Mouse (Mus musculus): Measurements from ENCODE around the gene Kcnn1. TPM values are rescaled to one million over a fixed set of nuclear protein-coding genes. Genes with fewer than 3 reads are reported as not detected.

The Kcnn1 gene
- polyA plus RNA-seq, 1 experiment from 2014 or later = 4.3 TPM

DNA sequence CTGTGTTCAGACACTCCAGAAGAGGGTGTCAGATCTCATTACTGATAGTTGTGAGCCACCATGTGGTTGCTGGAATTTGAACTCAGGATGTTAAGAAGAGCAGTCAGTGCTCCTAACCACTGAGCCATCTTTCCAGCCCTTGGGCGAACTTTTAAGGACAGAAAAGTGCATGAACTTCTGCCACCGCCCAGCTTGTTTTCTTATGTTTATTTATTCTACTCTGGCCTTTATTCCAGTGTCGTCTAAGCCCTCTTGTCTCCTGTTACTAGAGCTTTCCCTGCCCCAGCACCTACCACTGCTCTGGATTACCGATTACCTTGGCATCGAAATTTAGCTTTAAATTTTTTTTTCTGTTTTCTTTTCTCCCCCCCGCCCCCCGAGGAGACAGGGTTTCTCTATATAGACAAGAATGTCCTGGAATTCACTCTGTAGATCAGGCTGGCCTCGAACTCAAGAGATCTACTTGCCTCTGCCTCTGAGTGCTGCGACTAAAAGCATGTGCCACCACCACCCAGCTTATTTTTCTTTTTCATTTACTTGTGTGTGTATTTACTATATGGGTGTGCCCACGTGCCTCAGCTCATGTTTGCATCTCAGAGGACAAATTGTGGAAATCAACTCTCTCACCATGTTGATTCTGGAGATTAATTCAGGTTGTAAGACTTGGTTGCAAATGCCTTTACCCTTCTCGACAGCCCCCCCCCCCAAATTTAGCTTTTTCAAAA is 60.1 kb downstream of the Kcnn1 start:
- H3K36me3 ChIP-seq = no peaks in the 10 kb centered on the region
- no peak overlapping the region for H3K4me3 ChIP-seq
- no peak overlapping the region for H3K27ac ChIP-seq
- H3K9ac ChIP-seq = no peak overlapping the region
- 66% methylated on average over 11 of the region's 11 CpGs for WGBS
- no peak for ATAC-seq (ENCODE audit: low FRiP score, low read depth)
- peaks cover 16% of the 10 kb centered on the region for H3K4me1 ChIP-seq
- H3K27me3 ChIP-seq = peaks cover 83% of the 10 kb centered on the region
- no peak overlapping the region for H3K4me2 ChIP-seq (replicated peaks)
- H3K9me3 ChIP-seq = no peaks in the 10 kb centered on the region

DNA sequence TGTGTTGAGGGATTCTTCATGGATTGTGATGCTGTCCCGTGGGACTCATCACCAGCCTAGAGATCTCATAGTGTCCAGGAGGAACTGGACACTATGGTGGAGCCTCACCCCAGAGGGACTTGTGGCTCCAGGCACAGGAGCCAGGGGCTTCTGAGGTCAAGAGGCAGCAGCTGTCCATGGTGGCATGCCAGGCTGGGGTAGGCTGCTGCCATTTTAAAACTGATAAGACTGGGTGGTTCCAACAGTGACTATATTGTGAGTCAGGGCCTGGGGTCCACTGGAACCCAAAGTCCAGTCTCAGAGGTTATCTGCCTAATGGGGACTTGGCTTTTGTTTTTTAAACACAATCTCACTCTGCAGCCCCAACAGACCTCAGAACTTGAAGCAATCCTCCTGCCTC is 61.2 kb downstream of the Kcnn1 start:
- Histone ChIP-seq H3K9ac (no peak overlapping the region), H3K9me3 (no peaks in the 10 kb centered on the region), H3K36me3 (no peaks in the 10 kb centered on the region), H3K4me3 (no peak overlapping the region), H3K4me2 (replicated peaks) (no peak overlapping the region), H3K27ac (no peak overlapping the region), H3K27me3 (peaks cover 86% of the 10 kb centered on the region), H3K4me1 (peaks cover 21% of the 10 kb centered on the region)
- no peak for ATAC-seq (ENCODE audit: low FRiP score, low read depth)
- WGBS = 83% methylated on average over 1 of the region's 1 CpGs

DNA sequence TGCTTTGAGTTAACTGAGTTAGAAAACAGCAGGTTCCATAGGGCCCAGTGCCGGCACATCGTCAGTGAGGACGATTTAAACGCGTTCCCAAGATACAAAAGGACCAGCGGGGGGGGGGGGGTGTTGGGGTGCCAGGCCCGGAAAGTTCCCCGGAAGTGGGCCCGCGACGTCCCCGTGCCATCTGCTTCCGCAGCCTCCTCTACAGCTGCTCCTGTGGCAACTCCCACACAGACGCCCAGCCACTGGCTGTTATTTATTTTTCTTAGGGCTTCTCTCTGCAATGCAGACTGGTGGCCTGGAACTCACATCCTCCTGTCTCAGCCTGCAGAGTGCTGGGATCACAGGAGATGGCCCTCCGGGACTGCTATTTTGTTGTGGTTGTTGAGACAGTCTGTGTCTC is 61.9 kb downstream of the Kcnn1 start:
- Histone ChIP-seq H3K27ac (no peak overlapping the region), H3K9ac (no peak overlapping the region), H3K4me1 (peaks cover 27% of the 10 kb centered on the region), H3K4me3 (no peak overlapping the region), H3K9me3 (no peaks in the 10 kb centered on the region), H3K27me3 (peaks cover 85% of the 10 kb centered on the region), H3K36me3 (no peaks in the 10 kb centered on the region), H3K4me2 (replicated peaks) (no peak overlapping the region)
- no peak for ATAC-seq (ENCODE audit: low FRiP score, low read depth)
- 28% methylated on average over 15 of the region's 15 CpGs for WGBS

DNA sequence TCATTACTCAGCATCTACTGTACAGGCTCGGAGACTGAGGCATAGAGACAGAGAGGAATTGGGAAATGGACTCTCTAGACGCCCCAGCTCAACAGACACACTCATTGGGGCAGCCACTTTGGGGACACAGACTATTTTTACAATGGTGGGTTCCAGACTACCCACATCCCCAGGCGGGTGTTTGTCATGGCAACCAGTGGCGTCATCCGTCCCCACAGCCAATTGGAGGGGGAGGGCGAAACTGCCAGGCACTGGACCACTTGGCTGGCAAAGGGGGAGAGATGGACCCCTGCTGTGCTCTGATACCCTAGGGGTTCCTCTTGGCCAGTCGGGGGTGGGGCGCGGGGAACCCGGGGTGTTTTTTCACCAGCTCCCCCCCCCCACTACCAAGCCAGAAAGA is 62.4 kb downstream of the Kcnn1 start:
- H3K36me3 ChIP-seq = no peaks in the 10 kb centered on the region
- no peak for ATAC-seq (ENCODE audit: low FRiP score, low read depth)
- WGBS = 54% methylated on average over 10 of the region's 10 CpGs
- no peak overlapping the region for H3K9ac ChIP-seq
- no peak overlapping the region for H3K27ac ChIP-seq
- no peak overlapping the region for H3K4me2 ChIP-seq (replicated peaks)
- no peak overlapping the region for H3K4me3 ChIP-seq
- no peaks in the 10 kb centered on the region for H3K9me3 ChIP-seq
- H3K4me1 ChIP-seq = peaks cover 28% of the 10 kb centered on the region
- H3K27me3 ChIP-seq = peaks cover 84% of the 10 kb centered on the region

GRCm38 (mm10) chr8:70798281-70798680 is 64.8 kb downstream of the Kcnn1 start:
- ATAC-seq (ENCODE audit: low FRiP score, low read depth) = no peak
- peak overlapping the region; percentile 89 for H3K4me2 ChIP-seq (replicated peaks)
- peak overlapping the region; percentile 56 for H3K4me3 ChIP-seq
- H3K27ac ChIP-seq = no peak overlapping the region
- no peaks in the 10 kb centered on the region for H3K36me3 ChIP-seq
- 14% methylated on average over 15 of the region's 15 CpGs for WGBS
- no peaks in the 10 kb centered on the region for H3K9me3 ChIP-seq
- peaks cover 72% of the 10 kb centered on the region for H3K27me3 ChIP-seq
- H3K4me1 ChIP-seq = peaks cover 18% of the 10 kb centered on the region
- peak overlapping the region; percentile 60 for H3K9ac ChIP-seq

DNA sequence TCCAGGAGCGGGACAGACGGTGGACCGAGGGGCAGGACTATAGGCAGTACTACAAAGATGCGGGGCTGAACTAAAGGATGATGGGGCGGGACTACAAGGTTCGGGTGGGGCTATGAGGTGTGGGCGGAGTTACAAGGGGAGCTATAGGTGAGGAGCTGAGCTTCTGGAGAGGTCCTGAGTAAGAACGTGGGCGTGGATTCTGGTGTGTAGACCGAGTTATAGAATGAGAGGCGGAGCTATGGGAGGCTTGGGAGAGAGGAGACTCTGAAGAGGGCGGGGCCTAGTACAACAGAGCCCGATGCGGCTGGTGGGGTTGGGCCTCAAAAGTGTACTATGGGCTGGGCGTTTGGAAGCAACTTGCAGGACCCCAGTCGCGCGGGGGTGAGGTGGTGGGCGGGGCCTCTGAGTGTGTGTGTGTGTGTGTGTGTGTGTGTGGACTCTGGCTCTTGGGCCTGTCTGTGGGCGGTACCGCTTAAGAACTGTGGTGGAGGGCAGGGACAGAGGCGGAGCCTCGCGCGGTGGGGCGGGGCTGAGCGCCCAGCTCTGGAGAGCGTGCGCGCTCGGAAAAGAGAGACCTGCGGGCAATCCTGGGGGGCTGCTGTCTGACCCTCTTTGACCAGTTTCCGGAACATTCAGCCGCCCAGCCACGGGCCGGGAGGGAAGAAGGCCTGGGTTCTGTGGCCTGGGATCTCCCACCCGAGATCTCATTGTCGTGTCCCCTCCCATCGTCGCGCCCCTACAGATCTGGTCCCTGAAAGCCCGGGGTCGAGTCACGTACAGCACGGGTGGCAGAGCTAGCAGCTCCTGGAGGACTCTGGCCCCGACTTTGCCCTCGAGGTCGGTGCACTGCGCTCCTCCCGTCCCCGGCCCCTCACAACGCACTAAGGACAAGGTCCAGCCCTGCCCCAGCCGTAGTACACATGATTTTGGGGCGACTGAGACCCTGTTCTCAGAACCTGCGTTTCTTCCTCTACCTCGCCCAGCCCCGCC is 65.7 kb downstream of the Kcnn1 start:
- under 1% methylated on average over 57 of the region's 57 CpGs for WGBS
- no peak overlapping the region; the same call in 1 of the 2 replicates for H3K27ac ChIP-seq
- H3K36me3 ChIP-seq = no peaks in the 10 kb centered on the region
- peak; percentile 90 for ATAC-seq (ENCODE audit: low FRiP score, low read depth)
- H3K4me3 ChIP-seq = peak overlapping the region; percentile 56
- peaks cover 26% of the 10 kb centered on the region for H3K4me1 ChIP-seq
- no peaks in the 10 kb centered on the region for H3K9me3 ChIP-seq
- peaks cover 63% of the 10 kb centered on the region for H3K27me3 ChIP-seq
- peak overlapping the region; percentile 62 for H3K9ac ChIP-seq
- peak overlapping the region; percentile 89 for H3K4me2 ChIP-seq (replicated peaks)

GRCm38 (mm10) chr8:70796403-70797080 is 66.5 kb downstream of the Kcnn1 start:
- H3K9me3 ChIP-seq = no peaks in the 10 kb centered on the region
- peak overlapping the region; percentile 62 for H3K9ac ChIP-seq
- H3K36me3 ChIP-seq = no peaks in the 10 kb centered on the region
- H3K27me3 ChIP-seq = peaks cover 55% of the 10 kb centered on the region
- ATAC-seq (ENCODE audit: low FRiP score, low read depth) = no peak
- WGBS = 2% methylated on average over 54 of the region's 54 CpGs
- peak overlapping the region; percentile 89 for H3K4me2 ChIP-seq (replicated peaks)
- no peak overlapping the region; the same call in 1 of the 2 replicates for H3K27ac ChIP-seq
- H3K4me1 ChIP-seq = peaks cover 31% of the 10 kb centered on the region
- H3K4me3 ChIP-seq = peak overlapping the region; percentile 56

DNA sequence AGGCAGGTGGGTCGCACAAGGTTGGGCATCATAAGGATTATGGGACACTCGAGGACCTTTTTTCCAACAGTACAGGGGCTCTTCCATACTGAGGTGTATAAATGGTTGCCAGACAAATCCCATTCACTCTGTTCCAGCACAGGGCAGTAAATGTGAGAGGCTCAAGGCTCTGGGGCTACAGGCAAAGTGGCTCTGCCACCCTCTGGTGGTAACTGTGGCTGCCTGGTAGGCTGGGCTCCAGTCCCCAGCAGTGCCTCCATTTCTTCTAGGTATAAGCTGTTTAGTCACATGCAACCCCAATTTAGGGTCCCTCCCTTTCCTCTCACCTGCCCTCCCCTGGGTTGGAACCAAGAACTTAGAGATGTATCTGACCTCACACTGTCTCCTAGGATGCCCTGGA is 67.7 kb downstream of the Kcnn1 start:
- no peak for ATAC-seq (ENCODE audit: low FRiP score, low read depth)
- Histone ChIP-seq H3K9ac (no peak overlapping the region), H3K4me3 (no peak overlapping the region), H3K36me3 (no peaks in the 10 kb centered on the region), H3K27me3 (peaks cover 44% of the 10 kb centered on the region), H3K4me1 (peaks cover 42% of the 10 kb centered on the region), H3K4me2 (replicated peaks) (no peak overlapping the region), H3K27ac (no peak overlapping the region), H3K9me3 (no peaks in the 10 kb centered on the region)
- 79% methylated on average over 2 of the region's 2 CpGs for WGBS

DNA sequence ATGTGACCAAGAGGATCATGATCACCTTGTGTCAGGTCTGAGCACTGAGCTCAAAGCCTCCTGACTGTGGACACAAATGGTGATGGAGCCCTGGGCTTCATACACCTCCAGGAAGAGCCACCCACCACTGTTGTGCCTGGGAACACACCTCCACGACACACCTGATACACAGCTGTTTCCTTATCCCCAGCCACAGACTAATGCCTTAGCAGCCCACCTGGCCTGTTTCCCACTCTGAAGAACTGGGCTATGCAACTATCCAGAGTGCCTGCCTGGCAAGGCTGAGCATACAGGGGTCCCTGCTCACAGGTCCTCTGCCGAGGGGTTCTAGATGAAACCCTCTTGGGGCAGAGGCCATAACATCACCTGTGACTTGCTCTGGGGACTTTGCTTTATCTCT is 68.8 kb downstream of the Kcnn1 start:
- Histone ChIP-seq H3K4me1 (peaks cover 48% of the 10 kb centered on the region), H3K36me3 (peaks cover 2% of the 10 kb centered on the region), H3K9me3 (no peaks in the 10 kb centered on the region), H3K4me3 (no peak overlapping the region), H3K4me2 (replicated peaks) (no peak overlapping the region), H3K27ac (no peak overlapping the region), H3K9ac (no peak overlapping the region), H3K27me3 (peaks cover 33% of the 10 kb centered on the region)
- no peak for ATAC-seq (ENCODE audit: low FRiP score, low read depth)
- 86% methylated on average over 2 of the region's 2 CpGs for WGBS

- Histone ChIP-seq H3K36me3 (peaks cover 18% of the 10 kb centered on the region), H3K27ac (peak overlapping the region; percentile 82), H3K4me3 (peak overlapping the region; percentile 76), H3K4me2 (replicated peaks) (peak overlapping the region; percentile 79), H3K27me3 (peaks cover 18% of the 10 kb centered on the region), H3K9me3 (no peaks in the 10 kb centered on the region), H3K4me1 (peaks cover 44% of the 10 kb centered on the region), H3K9ac (no peak overlapping the region)
- ATAC-seq (ENCODE audit: low FRiP score, low read depth) = peak; percentile 34; the same call in 1 of the 2 replicates
- under 1% methylated on average over 20 of the region's 20 CpGs for WGBS
Measured at GRCm38 (mm10) chr8:70792700-70793099, 70.4 kb downstream of the Kcnn1 start.

Measured in limb, embryonic 13.5 days (tissue).